Mouse (Mus musculus): ENCODE measurements around the gene Gm49320. TPM values are rescaled to one million over a fixed set of nuclear protein-coding genes. Genes with fewer than 3 reads are reported as not detected.
A peak's percentile ranks its signal among the peaks of the same experiment; 100 is the strongest.

Gm49320 gene
- polyA plus RNA-seq, 1 experiment = not detected

- WGBS = 11% methylated on average over 33 of the region's 33 CpGs
- H3K4me1 ChIP-seq (ENCODE audit: control insufficient read depth, insufficient read depth, low read length) = no peaks in the 10 kb centered on the region; the same call in 1 of the 2 replicates
- TF ChIP-seq POLR2A (IDR thresholded peaks at IDR 0.05; ENCODE audit: borderline replicate concordance, control insufficient read depth, low read depth, low read length) (peak; percentile 32; the same call in 1 of the 2 replicates), CTCF (IDR thresholded peaks at IDR 0.05; ENCODE audit: control insufficient read depth, insufficient read depth, low read length) (0 out of 2 replicates have a peak, but pooled peaks have one; percentile 0)
- peak within 1 kb of the TSS; percentile 10 for H3K27ac ChIP-seq (ENCODE audit: control insufficient read depth, insufficient read depth, low read depth, low read length, poor library complexity)
- peak within 1 kb of the TSS; percentile 45 for H3K4me3 ChIP-seq (replicated peaks; ENCODE audit: control insufficient read depth, low read depth, low read length)
These were observed 20.6 kb downstream of the Gm49320 start, which contains the start of gene Ctxn1 for GRCm38 (mm10) chr8:4259125-4259804. Gene Ctxn1, minus strand, starts transcription at chr8:4259274.

DNA sequence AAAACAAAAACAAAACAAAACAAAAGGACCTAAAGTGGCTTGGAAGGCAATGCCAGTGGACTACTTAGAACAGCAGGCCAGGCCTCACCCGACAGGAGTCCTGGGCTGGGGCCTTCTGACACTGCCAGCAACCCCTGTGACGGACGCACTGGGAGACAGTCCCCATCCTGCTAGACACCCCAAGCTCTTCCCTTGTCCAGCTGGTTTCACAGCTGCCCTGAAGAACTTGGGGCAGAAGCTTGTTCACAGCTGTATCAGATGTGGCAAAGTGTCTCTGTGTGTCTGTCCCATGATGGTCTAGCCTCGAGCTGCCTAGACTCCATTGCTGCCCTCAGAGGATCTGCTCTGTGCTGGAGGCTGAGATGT is 21.1 kb downstream of the Gm49320 start:
- no peak overlapping the region for H3K4me3 ChIP-seq (replicated peaks; ENCODE audit: control insufficient read depth, low read depth, low read length)
- TF ChIP-seq CTCF (IDR thresholded peaks at IDR 0.05; ENCODE audit: control insufficient read depth, insufficient read depth, low read length) (no peak), POLR2A (IDR thresholded peaks at IDR 0.05; ENCODE audit: borderline replicate concordance, control insufficient read depth, low read depth, low read length) (no peak)
- 87% methylated on average over 4 of the region's 4 CpGs for WGBS
- no peak overlapping the region for H3K27ac ChIP-seq (ENCODE audit: control insufficient read depth, insufficient read depth, low read depth, low read length, poor library complexity)
- H3K4me1 ChIP-seq (ENCODE audit: control insufficient read depth, insufficient read depth, low read length) = no peaks in the 10 kb centered on the region; the same call in 1 of the 2 replicates

GRCm38 (mm10) chr8:4263105-4263791 is 24.6 kb downstream of the Gm49320 start:
- Histone ChIP-seq H3K27ac (ENCODE audit: control insufficient read depth, insufficient read depth, low read depth, low read length, poor library complexity) (no peak overlapping the region), H3K4me1 (ENCODE audit: control insufficient read depth, insufficient read depth, low read length) (no peaks in the 10 kb centered on the region; the same call in 1 of the 2 replicates), H3K4me3 (replicated peaks; ENCODE audit: control insufficient read depth, low read depth, low read length) (no peak overlapping the region)
- WGBS = 64% methylated on average over 8 of the region's 8 CpGs
- TF ChIP-seq CTCF (IDR thresholded peaks at IDR 0.05; ENCODE audit: control insufficient read depth, insufficient read depth, low read length) (no peak), POLR2A (IDR thresholded peaks at IDR 0.05; ENCODE audit: borderline replicate concordance, control insufficient read depth, low read depth, low read length) (no peak)

- TF ChIP-seq CTCF (IDR thresholded peaks at IDR 0.05; ENCODE audit: control insufficient read depth, insufficient read depth, low read length) (no peak), POLR2A (IDR thresholded peaks at IDR 0.05; ENCODE audit: borderline replicate concordance, control insufficient read depth, low read depth, low read length) (no peak)
- Histone ChIP-seq H3K4me1 (ENCODE audit: control insufficient read depth, insufficient read depth, low read length) (no peaks in the 10 kb centered on the region), H3K4me3 (replicated peaks; ENCODE audit: control insufficient read depth, low read depth, low read length) (no peak overlapping the region), H3K27ac (ENCODE audit: control insufficient read depth, insufficient read depth, low read depth, low read length, poor library complexity) (no peak overlapping the region)
- 87% methylated on average over 15 of the region's 15 CpGs for WGBS
These were observed 26.7 kb downstream of the Gm49320 start for GRCm38 (mm10) chr8:4265160-4265914.

GRCm38 (mm10) chr8:4267627-4268026 is 29.0 kb downstream of the Gm49320 start:
- WGBS = 86% methylated on average over 15 of the region's 15 CpGs
- TF ChIP-seq CTCF (IDR thresholded peaks at IDR 0.05; ENCODE audit: control insufficient read depth, insufficient read depth, low read length) = peak; percentile 44; the same call in 1 of the 2 replicates
- TF ChIP-seq POLR2A (IDR thresholded peaks at IDR 0.05; ENCODE audit: borderline replicate concordance, control insufficient read depth, low read depth, low read length) = no peak
- no peak overlapping the region for H3K27ac ChIP-seq (ENCODE audit: control insufficient read depth, insufficient read depth, low read depth, low read length, poor library complexity)
- no peak overlapping the region for H3K4me3 ChIP-seq (replicated peaks; ENCODE audit: control insufficient read depth, low read depth, low read length)
- no peaks in the 10 kb centered on the region for H3K4me1 ChIP-seq (ENCODE audit: control insufficient read depth, insufficient read depth, low read length)

GRCm38 (mm10) chr8:4269609-4270008 is 30.9 kb downstream of the Gm49320 start:
- Histone ChIP-seq H3K4me3 (replicated peaks; ENCODE audit: control insufficient read depth, low read depth, low read length) (no peak overlapping the region), H3K27ac (ENCODE audit: control insufficient read depth, insufficient read depth, low read depth, low read length, poor library complexity) (no peak overlapping the region), H3K4me1 (ENCODE audit: control insufficient read depth, insufficient read depth, low read length) (no peaks in the 10 kb centered on the region)
- TF ChIP-seq POLR2A (IDR thresholded peaks at IDR 0.05; ENCODE audit: borderline replicate concordance, control insufficient read depth, low read depth, low read length) (no peak), CTCF (IDR thresholded peaks at IDR 0.05; ENCODE audit: control insufficient read depth, insufficient read depth, low read length) (no peak)
- WGBS = 88% methylated on average over 6 of the region's 6 CpGs

DNA sequence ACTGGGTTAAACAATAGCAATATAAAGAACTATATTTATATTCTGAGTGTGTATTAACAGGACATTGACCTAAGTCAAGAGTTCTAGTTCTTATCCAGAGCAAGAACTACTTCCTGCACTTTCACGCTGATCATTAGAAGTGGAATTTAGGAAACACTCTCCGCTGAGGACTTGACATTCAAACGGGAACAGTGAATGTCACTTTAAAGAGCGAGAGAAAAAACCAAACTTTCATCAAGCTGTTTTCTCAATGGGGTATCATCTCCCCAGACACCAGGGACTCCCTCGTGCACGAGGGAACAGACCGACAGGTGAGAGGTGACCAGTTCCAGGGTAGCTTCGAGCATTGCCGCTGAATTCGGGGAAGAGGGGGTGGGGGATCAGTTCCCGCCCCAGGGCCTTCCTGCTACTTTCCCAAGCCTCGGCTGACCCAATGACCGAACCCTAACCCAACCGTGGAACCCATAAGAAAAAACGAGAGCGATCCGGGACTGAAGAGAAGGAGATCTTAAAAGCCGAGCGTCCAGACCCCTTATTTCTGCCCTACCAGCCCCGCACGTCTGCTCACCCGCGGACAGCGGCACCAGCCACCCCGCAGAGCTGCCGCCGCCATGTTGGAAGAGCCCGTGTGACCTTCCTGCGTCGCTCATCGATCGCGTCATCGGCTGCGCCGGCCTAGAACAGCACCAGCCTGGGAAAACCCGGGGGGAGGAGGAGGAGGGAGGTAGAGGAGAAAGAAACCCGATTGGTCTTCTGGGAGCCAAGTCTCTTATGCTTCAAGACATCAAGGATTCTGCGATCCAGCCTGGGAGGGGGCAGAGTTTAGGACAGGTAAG is 36.8 kb downstream of the Gm49320 start, which contains the start of gene Timm44:
Timm44 (minus strand) TSS at position 639 of the 836 bp plus-strand sequence.
- Histone ChIP-seq H3K27ac (ENCODE audit: control insufficient read depth, insufficient read depth, low read depth, low read length, poor library complexity) (peak within 1 kb of the TSS; percentile 6; the same call in 1 of the 2 replicates), H3K4me3 (replicated peaks; ENCODE audit: control insufficient read depth, low read depth, low read length) (peak within 1 kb of the TSS; percentile 86), H3K4me1 (ENCODE audit: control insufficient read depth, insufficient read depth, low read length) (no peaks in the 10 kb centered on the region)
- TF ChIP-seq CTCF (IDR thresholded peaks at IDR 0.05; ENCODE audit: control insufficient read depth, insufficient read depth, low read length) = no peak
- peak; percentile 76; the same call in 1 of the 2 replicates for TF ChIP-seq POLR2A (IDR thresholded peaks at IDR 0.05; ENCODE audit: borderline replicate concordance, control insufficient read depth, low read depth, low read length)
- WGBS = under 1% methylated on average over 39 of the region's 39 CpGs

Data from bone marrow, adult 2 months (tissue).